Mouse (Mus musculus) adrenal gland, adult (tissue): ENCODE results near the gene Gm20518.
A peak's percentile ranks its signal among the peaks of the same experiment; 100 is the strongest.

Experiments
- DNase-seq, 2 experiments: peaks; one replicate each; pipeline ENCODE4 v3.0.0; 2022 to 2023; ENCODE audit warnings: low spot score in 1 of 2; ENCODE audit not compliant: inconsistent age in 2 of 2

Gene Gm20518

DNA sequence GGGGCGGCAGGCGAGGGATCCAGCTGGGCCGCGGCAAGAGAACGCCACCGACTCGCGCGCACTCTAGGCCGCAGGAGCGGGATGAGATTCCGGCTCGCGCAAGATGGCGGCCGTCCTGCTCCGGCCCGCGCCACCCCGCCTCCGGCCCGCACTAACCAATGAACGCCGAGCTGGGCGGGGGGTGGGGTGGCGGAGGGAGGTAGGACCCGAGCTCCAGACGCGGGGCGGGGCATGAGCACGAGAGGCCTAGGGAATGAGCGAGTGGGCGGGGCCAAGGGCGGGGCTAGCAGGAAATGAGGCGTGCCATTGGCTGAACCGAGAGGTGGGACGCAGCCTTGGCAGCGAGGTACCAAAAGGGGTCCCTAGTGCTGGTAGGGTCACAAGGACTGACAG, at the start of gene Gm20518:
Gm20518 (minus strand) TSS at position 105 of the 393 bp plus-strand sequence.
- peak; percentile 99 for DNase-seq

DNA sequence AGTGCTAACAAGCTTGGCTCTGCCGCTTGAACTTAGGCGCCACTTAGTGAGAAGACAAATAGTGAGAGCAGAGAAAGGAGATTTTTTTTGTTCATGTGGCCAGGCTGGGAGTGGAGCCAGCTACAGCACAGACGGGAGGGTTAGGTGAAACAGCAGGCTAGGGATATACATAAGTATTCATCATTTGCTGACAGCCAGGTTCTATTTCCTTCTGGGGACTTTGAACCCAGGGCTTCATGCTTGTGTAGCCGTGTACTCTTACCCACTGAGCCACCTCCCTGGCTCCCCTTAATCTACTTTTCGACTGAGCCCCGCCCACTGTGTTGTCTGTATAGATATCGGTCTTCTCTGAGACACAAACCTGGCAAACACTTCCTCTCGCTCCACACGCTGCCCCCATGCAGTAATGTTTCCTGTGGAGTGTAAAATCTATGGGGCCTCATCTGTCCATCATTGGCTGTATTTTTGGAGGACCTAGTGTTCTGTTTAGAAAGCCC, 47.8 kb upstream of the Gm20518 start:
- no peak for DNase-seq

- DNase-seq: peak; percentile 67 to 85
These were observed 47.4 kb upstream of the Gm20518 start for GRCm38 (mm10) chr16:17938821-17939220.

- DNase-seq: no peak
These were observed 46.7 kb upstream of the Gm20518 start for GRCm38 (mm10) chr16:17938187-17938586.

- DNase-seq: peak in 1 of 2 experiments; percentile 52
These were observed 45.3 kb upstream of the Gm20518 start for GRCm38 (mm10) chr16:17936776-17937175.

- peak in 1 of 2 experiments; percentile 56 for DNase-seq
These were observed 43.0 kb upstream of the Gm20518 start for GRCm38 (mm10) chr16:17934445-17934910.

- no peak for DNase-seq
These were observed 42.3 kb upstream of the Gm20518 start for GRCm38 (mm10) chr16:17933594-17934444.

DNA sequence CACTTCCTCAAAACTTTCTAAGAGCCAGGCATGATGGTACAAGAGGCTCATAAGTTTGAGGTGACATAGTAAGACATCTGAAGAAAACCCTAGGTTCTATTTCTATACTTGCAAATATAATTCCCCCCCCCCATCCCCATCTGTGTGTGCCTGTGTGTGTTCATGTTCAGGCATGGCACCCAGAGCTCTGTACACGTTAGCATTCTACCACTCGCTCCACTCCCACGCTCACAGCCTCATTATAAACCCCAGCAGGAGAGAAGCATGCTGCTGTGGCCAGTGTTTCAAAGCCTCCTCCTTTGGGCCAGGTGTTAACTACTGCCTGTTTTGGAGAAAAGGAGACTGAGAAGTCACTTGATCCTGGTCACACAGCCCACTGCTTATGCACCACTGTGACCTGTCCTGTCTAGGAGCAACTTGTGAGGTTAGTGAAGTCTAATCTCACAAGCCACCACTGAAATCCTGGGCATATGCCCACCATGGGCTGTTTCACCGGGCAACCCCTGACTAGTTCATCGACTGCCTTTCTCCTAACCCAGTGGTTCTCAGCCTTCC, 40.5 kb upstream of the Gm20518 start:
- DNase-seq: no peak

GRCm38 (mm10) chr16:17929631-17930030, 38.2 kb upstream of the Gm20518 start:
- DNase-seq: peak in 1 of 2 experiments; percentile 33

GRCm38 (mm10) chr16:17929211-17929610, 37.7 kb upstream of the Gm20518 start:
- DNase-seq: no peak

- DNase-seq: peak; percentile 81 to 91
These were observed 37.2 kb upstream of the Gm20518 start for GRCm38 (mm10) chr16:17928627-17929104.

- DNase-seq: peak; percentile 92 to 96
These were observed 36.7 kb upstream of the Gm20518 start, which contains the start of gene Slc25a1 for GRCm38 (mm10) chr16:17928087-17928580. Slc25a1 (minus strand) TSS chr16:17928219.

- no peak for DNase-seq
These were observed 36.0 kb upstream of the Gm20518 start for GRCm38 (mm10) chr16:17927351-17928082.

DNA sequence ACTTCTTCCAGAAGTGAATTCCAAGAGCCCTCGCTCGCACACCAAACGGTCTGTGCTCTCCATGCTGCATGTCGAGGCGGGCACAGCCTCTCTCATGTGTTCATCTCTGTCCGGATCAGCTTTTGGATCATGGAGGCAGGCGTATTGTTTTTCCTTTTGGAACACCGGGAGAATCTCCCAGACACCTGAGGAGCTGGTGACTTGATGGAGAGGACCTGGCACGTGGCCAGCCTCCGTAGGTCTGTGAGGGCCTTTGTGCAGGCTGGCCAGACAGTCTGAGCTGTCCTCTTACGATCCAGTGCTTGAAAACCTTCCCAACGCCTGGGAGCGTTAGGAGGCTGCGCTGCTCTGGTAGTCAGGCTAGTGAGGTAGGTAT, 30.7 kb upstream of the Gm20518 start:
- DNase-seq: no peak

DNA sequence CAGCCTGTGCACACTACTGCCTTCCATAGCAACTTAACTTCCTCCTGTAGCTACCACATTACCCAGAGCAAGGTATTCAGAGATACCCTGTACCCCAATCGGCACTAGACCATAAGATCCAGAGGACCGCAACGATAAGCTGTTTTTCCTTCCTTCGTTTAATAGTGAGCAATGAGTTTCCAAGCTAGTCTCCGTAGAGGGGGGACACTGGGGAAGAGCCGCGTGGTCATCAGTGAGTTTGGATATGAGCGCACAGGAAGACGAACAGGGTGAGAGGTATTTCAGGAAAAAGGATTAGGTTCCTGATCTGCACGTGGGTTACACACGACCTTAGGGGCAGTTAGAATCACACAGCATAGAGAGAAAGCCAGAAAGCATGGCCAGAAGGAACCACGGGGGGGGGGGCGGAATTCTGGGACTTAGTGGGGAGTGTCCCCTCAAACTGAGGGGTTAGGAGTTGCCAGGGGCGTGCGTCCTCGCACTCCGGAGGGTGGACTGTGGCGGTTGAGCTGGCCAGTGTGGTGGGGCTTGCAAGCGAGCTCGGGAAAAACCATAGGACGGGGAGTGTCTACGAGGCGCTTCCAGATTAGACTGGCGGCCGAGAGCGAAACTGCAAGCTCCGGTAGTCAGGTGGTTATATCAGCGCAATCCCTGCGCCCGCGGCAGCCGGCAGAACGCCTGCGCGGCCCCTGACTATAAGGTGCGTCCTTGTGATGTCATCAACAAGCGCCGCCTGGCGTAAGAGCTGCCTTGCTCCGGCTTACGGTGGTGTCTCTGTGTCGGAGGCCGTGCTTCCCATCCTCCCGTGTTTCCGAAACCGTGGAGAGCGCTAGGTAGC, 30.1 kb upstream of the Gm20518 start:
- DNase-seq: peak; percentile 95 to 98

DNA sequence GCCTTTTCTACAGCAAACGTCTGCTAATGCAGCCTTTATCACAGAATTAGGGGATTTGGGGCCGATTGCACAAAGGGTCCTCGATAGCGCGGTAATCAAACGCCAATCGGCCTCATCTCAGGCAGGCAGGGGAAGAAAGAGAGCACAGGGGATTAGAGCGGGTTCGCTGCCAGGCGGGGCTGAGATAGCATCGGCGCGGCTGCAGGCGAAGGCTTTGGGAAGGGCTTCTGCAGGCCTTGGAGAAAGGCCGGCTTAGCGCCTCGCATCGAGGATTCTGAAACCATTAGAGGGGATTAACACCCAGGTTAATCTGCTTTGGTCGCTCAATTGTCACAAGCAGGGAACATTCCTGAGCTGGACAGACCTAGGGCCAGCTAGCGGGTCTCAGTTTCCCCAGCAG, 29.1 kb upstream of the Gm20518 start:
- DNase-seq: no peak

GRCm38 (mm10) chr16:17914307-17915249, 23.1 kb upstream of the Gm20518 start, which contains the start of gene Gsc2:
Gsc2 (minus strand) TSS chr16:17915059.
- DNase-seq: peak in 1 of 2 experiments; percentile 56

DNA sequence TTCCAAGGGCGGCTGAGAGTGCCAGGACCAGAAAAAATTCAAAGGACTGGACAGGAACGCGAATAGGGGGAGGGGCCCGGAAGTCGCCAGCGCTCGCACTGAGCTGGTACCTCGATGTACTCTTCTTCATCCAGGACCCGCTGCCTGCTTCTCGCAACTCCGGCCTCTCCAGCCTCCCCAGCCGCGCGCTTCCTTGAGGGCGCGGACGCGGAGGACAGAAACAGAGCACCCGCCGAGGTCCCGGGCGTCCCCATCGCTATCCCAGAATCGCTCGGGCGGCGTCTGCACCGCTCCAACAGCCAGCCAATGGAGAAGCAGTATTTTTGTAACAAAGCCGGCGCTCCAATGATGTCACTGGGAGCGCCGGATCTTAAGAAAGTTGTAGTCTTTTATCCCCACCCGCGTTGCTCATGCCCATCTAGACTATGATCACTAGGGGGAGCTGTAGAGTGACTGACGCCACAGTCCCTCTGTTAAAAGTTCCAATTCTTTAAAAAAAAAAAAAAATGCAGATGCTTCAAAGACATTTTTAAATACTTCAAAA, 19.7 kb upstream of the Gm20518 start, which contains the start of gene Ess2:
Ess2 (minus strand) TSS at position 297 of the 544 bp plus-strand sequence.
- DNase-seq: peak; percentile 93 to 97

DNA sequence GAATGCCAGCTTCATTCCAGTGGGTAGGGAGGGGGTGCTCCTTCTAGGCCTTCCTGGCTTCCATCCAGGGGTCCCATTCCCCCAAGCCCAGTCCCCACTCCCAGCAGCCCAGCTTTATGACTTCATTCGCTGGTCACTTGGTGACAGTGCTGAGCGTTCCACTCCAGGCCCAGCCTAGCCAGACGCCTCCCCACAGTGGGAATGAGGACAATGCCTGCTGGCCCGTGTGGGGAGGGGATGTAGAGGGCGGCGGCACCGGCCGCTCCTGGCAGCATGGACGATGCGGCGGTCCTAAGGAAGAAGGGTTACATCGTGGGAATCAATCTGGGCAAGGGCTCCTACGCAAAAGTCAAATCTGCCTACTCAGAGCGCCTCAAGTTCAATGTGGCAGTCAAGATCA, 7.0 kb upstream of the Gm20518 start, which contains the start of the genes Dgcr2 and Tssk2:
Dgcr2 (minus strand) TSS at position 101 of the 400 bp plus-strand sequence.
Tssk2 (plus strand) TSS at position 176 of the 400 bp plus-strand sequence.
- DNase-seq: no peak
